Mouse (Mus musculus): ENCODE results near the gene Gja4.

The Gja4 gene

DNA sequence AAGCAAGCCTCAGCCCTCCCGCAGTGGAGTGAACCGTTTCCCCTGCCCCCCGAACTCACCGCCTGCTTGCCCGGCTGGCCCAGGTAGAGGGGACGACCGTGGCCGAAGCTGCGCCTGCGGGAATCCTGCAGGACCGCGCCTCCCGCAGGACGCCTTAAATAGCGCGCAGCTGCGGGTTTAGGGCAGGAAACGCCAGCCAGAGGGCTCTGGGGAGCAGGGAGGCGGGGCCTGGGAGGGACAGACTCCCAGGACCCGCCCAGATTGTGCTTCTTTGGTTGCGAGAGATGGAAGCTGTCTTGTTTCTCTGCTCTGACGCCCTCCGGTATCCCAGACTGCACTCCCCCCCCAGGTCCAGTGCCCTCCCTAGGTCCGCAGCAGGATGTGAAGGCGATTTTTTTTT lies at the start of gene Gja4:
TSS of gene Gja4 (minus strand) at position 179 of the 400 bp plus-strand sequence.
- DNase-seq (ENCODE audit: low read depth in 2 of 2, low spot score in 2 of 2), result peak in 1 of 2 experiments; percentile 1

DNA sequence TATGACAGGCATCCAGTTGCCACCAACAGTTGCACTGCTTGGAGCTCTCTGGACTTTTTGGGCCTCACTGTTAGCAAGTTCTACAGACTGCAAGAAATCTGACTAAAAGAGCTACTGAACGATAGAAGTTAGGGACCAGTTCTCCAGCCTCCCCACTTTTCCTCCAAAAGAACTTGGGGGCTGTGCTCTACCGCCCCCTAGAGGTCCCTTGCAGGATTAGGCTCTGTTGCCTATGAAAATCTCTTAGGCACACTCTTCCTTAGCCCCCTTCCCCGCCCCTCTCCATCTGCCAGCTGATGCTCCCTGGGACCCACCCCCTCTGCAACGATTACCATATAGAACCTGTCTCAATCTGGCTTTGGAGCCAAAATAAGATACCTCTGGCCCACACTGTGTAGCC lies 49.5 kb upstream of the Gja4 start:
- no peak for DNase-seq (ENCODE audit: low read depth in 2 of 2, low spot score in 2 of 2)

GRCm38 (mm10) chr4:127362520-127362919 lies 48.7 kb upstream of the Gja4 start:
- no peak for DNase-seq (ENCODE audit: low read depth in 2 of 2, low spot score in 2 of 2)

GRCm38 (mm10) chr4:127358018-127358417 lies 44.2 kb upstream of the Gja4 start, which contains the start of gene Gjb5:
Gene Gjb5 (minus strand): TSS chr4:127358181.
- no peak for DNase-seq (ENCODE audit: low read depth in 2 of 2, low spot score in 2 of 2)

GRCm38 (mm10) chr4:127354506-127355485 lies 41.0 kb upstream of the Gja4 start:
- DNase-seq (ENCODE audit: low read depth in 2 of 2, low spot score in 2 of 2), result no peak

DNA sequence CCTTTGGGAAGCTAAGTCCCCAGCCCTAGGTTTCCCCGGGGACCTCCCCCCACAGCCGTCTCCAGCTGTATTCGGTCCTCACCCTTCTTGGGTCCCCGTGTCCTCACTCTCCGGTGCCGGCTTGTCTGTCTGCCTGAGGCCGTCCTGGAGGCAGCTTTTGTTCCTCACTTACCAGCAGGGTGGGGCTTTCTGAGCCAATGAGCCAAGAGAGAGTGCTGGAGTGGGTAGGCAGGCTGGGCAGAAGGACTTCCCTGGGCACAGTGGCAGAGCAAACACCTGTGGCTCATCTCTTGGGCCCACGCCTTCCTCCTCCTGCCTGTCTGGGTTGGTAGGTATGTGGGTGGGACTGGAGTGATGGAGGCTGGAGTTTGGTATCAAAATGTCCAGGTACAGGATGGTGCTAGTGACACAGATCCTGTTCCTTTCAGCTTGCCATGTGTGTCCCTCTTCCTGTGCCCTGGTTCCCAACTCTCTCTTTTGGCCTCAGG lies 40.2 kb upstream of the Gja4 start, which contains the start of gene Gjb4:
TSS of gene Gjb4 (minus strand) at position 131 of the 488 bp plus-strand sequence.
- DNase-seq (ENCODE audit: low read depth in 2 of 2, low spot score in 2 of 2), result no peak

- no peak for DNase-seq (ENCODE audit: low read depth in 2 of 2, low spot score in 2 of 2)
These were observed 38.8 kb upstream of the Gja4 start for GRCm38 (mm10) chr4:127352594-127352993.

DNA sequence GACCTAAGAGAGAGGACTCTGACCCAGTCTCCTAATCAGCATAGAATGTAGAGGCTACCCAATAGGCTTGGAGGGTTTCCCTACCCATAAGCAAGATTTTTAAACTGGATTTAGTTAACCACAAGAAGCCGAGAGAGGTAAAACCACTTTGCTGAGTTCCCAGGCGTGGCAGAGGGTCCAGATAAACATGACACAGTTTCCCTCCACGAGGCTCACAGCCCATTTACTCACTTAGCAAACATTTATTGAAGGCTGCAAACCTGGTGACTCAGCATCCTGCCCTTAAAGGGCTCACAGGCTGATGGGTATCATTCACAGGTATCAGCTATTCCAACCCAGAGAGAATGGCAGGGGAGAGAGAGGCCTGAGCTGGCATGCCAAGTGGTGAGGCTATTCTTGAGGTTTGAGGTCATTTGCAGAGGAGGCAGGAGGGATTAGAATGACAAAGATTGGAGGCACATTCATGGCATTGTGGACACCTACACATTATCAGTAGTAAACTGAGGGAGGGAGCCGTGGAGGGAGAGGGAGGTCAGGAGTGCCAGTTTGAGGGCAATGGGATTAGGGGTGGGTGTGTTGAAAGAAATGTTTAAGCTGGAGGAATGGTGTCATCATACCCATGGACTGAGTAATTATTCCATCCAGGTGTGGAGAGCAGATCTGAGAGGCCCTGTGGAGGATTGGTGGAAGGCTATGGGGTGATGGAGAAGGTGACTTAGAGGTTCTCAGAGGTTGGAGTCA lies 35.9 kb upstream of the Gja4 start:
- DNase-seq (ENCODE audit: low read depth in 2 of 2, low spot score in 2 of 2), result no peak

GRCm38 (mm10) chr4:127345000-127345399 lies 31.2 kb upstream of the Gja4 start:
- no peak for DNase-seq (ENCODE audit: low read depth in 2 of 2, low spot score in 2 of 2)

DNA sequence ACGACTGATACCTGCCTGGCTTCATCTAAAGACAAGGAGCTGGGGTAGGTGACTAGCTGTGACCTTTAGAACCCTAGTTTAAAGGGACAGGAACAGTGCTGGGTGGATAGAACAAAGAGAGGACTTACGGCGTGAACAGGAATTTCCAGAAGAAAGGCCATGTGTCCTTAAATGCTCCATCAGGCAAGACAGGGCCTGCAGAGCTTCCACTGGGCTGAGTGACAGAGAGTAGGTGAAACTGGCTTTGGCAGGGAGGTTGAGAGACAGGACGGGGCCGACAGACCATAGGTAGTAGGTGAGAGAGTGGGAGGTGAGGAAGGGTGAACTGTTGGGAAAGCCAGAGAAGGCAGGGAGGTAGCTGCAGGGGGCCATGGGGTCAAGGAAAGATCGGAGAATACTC lies 27.5 kb upstream of the Gja4 start:
- no peak for DNase-seq (ENCODE audit: low read depth in 2 of 2, low spot score in 2 of 2)

DNA sequence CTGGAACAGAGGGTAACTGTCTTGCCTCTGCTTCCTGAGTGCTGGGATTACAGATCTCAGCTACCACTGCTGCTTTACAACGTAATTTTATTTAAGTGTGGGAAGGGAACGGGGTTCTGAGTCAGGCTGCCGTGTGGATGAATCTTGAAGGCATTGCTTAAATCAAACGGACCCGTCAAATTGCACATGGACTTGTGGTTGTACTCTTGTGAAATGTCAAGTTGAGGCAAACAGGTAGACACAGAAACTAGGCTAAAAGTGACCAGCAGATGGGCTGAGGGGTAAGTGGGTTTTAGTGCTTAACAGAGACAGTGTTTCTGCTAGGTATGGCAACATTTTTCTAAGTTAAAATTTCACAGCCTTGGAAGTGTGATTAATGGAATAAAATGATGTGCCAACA lies 23.8 kb upstream of the Gja4 start:
- no peak for DNase-seq (ENCODE audit: low read depth in 2 of 2, low spot score in 2 of 2)

- DNase-seq (ENCODE audit: low read depth in 2 of 2, low spot score in 2 of 2), result no peak
These were observed 21.1 kb upstream of the Gja4 start for GRCm38 (mm10) chr4:127334870-127335504.

DNA sequence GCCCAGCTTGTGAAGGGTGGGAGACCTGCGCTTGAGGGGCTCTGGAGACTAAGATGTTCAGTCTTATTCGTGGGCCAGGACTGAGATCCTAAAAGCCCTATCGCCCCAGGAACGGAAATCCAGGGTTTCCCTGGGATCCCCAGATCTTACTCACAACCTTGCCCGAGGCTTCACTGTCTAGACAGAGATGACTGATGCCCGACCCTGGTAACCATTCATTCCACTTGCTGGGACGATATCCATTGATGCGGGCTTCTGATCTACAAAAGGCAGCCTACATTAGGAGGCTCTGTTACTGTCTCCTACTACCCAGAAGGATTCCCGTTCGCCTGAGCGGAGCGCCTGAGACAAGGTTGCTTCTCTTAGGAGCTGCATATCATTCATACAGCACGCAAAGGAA lies 17.3 kb upstream of the Gja4 start:
- DNase-seq (ENCODE audit: low read depth in 2 of 2, low spot score in 2 of 2), result no peak

- no peak for DNase-seq (ENCODE audit: low read depth in 2 of 2, low spot score in 2 of 2)
These were observed 16.6 kb upstream of the Gja4 start, which contains the start of gene Gjb3 for GRCm38 (mm10) chr4:127330181-127331100. Gene Gjb3 (minus strand): TSS chr4:127330844.

DNA sequence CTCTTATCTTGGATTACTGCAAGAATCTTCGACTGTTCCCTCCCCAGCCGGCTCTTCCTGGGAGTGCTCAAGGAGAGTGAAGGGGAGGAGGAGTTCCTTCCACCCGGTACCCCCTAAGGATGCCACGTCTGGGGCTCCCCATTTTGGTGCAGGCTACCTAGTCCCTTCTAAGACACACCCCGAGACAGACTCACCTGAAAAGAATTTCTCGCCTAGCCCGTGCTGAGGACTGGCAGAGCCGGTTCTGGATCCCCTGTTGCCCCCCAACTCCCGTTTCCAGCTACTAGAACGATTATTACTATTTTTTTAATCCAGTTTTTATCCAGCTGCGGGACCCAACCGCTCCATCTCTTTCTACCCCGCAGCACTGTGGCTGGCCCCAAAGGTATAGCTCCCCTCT lies 15.9 kb upstream of the Gja4 start:
- DNase-seq (ENCODE audit: low read depth in 2 of 2, low spot score in 2 of 2), result no peak

DNA sequence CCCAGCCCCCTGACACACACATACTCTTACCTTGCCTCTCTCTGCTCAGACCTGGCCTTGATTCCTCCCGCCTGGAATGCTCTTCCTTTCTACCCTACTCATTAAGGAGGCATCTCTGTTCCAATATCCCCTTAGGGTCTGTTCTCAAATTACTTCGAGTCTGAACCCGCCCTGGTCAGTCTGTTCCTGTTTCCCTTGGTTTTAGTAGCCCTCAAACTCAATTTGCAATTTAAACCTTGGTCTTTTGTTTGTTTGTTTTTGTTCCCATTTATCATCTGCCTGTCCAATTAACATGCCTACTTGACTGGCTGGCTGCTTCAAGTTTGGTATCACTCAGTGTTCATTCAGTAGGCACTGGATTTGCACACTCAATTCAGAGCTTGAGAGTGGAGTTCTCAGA lies 15.2 kb upstream of the Gja4 start:
- no peak for DNase-seq (ENCODE audit: low read depth in 2 of 2, low spot score in 2 of 2)

DNA sequence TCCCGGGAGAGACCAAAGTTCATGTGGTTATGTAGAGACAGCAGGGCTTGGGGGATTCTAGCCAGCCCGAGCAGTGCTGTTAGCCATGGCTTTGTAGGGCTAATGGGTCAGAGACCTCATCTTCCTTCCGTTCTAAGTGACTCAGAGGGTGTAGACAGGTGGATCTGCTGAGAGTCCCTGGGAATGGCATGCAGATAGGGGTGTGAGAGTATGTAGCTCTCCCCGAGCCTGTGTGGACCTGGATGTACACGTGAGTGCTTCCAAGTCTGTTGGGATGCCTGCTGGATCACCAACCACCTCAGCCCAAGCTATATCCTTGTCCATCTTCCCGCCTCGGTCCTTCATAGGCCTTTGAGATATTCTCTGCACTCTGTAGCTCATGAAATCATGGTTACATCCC lies 14.5 kb upstream of the Gja4 start:
- no peak for DNase-seq (ENCODE audit: low read depth in 2 of 2, low spot score in 2 of 2)

GRCm38 (mm10) chr4:127327749-127328148 lies 13.9 kb upstream of the Gja4 start:
- no peak for DNase-seq (ENCODE audit: low read depth in 2 of 2, low spot score in 2 of 2)

- DNase-seq (ENCODE audit: low read depth in 2 of 2, low spot score in 2 of 2), result no peak
These were observed 13.4 kb upstream of the Gja4 start for GRCm38 (mm10) chr4:127327258-127327657.

GRCm38 (mm10) chr4:127325276-127325675 lies 11.4 kb upstream of the Gja4 start:
- no peak for DNase-seq (ENCODE audit: low read depth in 2 of 2, low spot score in 2 of 2)

Data from CD8-positive naive resting alpha-beta T cell, adult 2 months (primary cell).